Mouse (Mus musculus) kidney, adult 2 months (tissue): ENCODE measurements around the gene Fbxo46.

Experiments
- CTCF ChIP-seq: fragments of 200-500 bp; conservative IDR thresholded peaks from 2 replicates; pipeline ENCODE4 v1.5.1; 2011; ENCODE audit warnings: low read depth, mild to moderate bottlenecking, control low read depth, low read length, moderate library complexity, mixed read lengths; ENCODE audit not compliant: insufficient read depth, insufficient read length
- POLR2A ChIP-seq: fragments of 200-500 bp; IDR thresholded peaks from one replicate; pipeline ENCODE4 v1.6.1; 2011; ENCODE audit warnings: low read depth, low read length, control low read depth

GRCm38 (mm10) chr7:19104486-19104885 is 15.2 kb upstream of the Fbxo46 start:
- TF ChIP-seq POLR2A (no peak), CTCF (no peak)
